Comparison of ENCODE assay signal across 34 mouse cellular contexts in the genomic region with DNA sequence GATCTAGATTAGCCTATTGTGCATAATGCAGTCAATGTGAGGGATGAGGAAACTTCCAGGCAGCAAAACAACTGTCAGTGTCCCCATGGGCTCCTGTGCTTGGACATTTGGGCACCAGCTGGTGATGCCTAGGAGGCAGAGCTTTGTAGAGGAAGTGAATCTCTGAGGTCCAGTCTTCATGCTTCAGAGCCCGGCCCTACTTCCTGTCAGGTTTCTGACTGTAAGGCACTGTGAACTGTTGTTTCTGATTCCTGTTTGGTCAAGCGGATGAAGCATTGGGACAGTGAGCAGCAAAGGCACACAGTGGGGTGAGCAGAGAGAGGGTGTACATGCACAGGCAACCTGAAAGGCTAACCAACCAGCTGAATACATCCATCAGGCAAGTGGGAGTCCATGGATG. TPM values are rescaled to one million over a fixed set of nuclear protein-coding genes. Genes with fewer than 3 reads are reported as not detected.
DNase-seq lines count a peak whose midpoint lies in the region; ATAC-seq and TF ChIP-seq lines count a peak whose summit lies in the region.
"Had no signal": no experiment of that assay in that cellular context is flagged by ENCODE, and none has a peak within 500 bp of the region (broad histone marks: within the 10 kb centered on the region; RNA-seq: fewer than 3 reads in every experiment).

No protein-coding gene starts in this region.

- H3K9me3 ChIP-seq in heart, embryonic 11.5 days (replicated peaks; ENCODE audit: control insufficient read depth, low read length) = no peaks in the 10 kb centered on the region
- H3K9me3 ChIP-seq: embryonic facial prominence, embryonic 12.5 days; embryonic facial prominence, embryonic 15.5 days; G1E; heart, embryonic 13.5 days; hindbrain, embryonic 15.5 days had no signal

- DNase-seq in heart, adult 11 months = peak; percentile 84
- DNase-seq in spleen, postnatal 36 days (ENCODE audit: low spot score in 2 of 2) = peak; percentile 28 to 40
- no peak for DNase-seq in spleen, adult 12 weeks (ENCODE audit: low spot score)
- DNase-seq in splenic B cell, adult 2 months (ENCODE audit: low read depth, low spot score) = peak; percentile 59
- DNase-seq in kidney, postnatal 4 days = no peak
- DNase-seq in frontal cortex, postnatal 14 days (ENCODE audit: low spot score in 2 of 2) = no peak
- DNase-seq: adrenal gland, postnatal 10 days; adrenal gland, postnatal 36 days; cerebellum, adult 11-12 months; cerebellum, adult 8-10 months; cerebellum, postnatal 10 days; cerebellum, postnatal 36 days; embryo, embryonic 11 days; forebrain, postnatal 0 days; gastrocnemius, postnatal 10 days; gastrocnemius, postnatal 36 days; heart, postnatal 14 days; heart, postnatal 4 days had no signal

- H3K27ac ChIP-seq in heart, embryonic 11.5 days (ENCODE audit: low read depth, low read length) = no peak overlapping the region
- H3K27ac ChIP-seq in bone marrow, adult 2 months (ENCODE audit: control insufficient read depth, insufficient read depth, low read depth, low read length, poor library complexity) = 0 out of 2 replicates have a peak overlapping the region, but pooled peaks have one; percentile 33
- H3K27ac ChIP-seq: embryonic facial prominence, embryonic 12.5 days; embryonic facial prominence, embryonic 15.5 days; heart, embryonic 13.5 days; hindbrain, embryonic 15.5 days had no signal

- no peaks in the 10 kb centered on the region for H3K36me3 ChIP-seq in heart, embryonic 11.5 days (ENCODE audit: control insufficient read depth, insufficient read depth, low read length)
- no peaks in the 10 kb centered on the region for H3K36me3 ChIP-seq in splenic B cell, adult 2 months (ENCODE audit: control insufficient read depth, insufficient read depth, low read length, poor library complexity, severe bottlenecking)
- H3K36me3 ChIP-seq: embryonic facial prominence, embryonic 12.5 days; embryonic facial prominence, embryonic 15.5 days; G1E; heart, embryonic 13.5 days; hindbrain, embryonic 15.5 days had no signal

- H3K9ac ChIP-seq in heart, embryonic 11.5 days (ENCODE audit: low read depth, low read length) = no peak overlapping the region
- H3K9ac ChIP-seq: embryonic facial prominence, embryonic 12.5 days; embryonic facial prominence, embryonic 15.5 days; forebrain, postnatal 0 days; heart, embryonic 13.5 days; hindbrain, embryonic 15.5 days had no signal

- no peak overlapping the region for H3K4me2 ChIP-seq in heart, embryonic 11.5 days
- H3K4me2 ChIP-seq: embryonic facial prominence, embryonic 12.5 days; embryonic facial prominence, embryonic 15.5 days; heart, embryonic 13.5 days; hindbrain, embryonic 15.5 days had no signal

- no peak for TF ChIP-seq POLR2A in bone marrow, adult 2 months (IDR thresholded peaks at IDR 0.05; ENCODE audit: borderline replicate concordance, control insufficient read depth, low read depth, low read length)

- no peak overlapping the region for H3K4me3 ChIP-seq in heart, embryonic 11.5 days (ENCODE audit: low read depth, low read length)
- H3K4me3 ChIP-seq in bone marrow, adult 2 months (replicated peaks; ENCODE audit: control insufficient read depth, low read depth, low read length) = no peak overlapping the region
- H3K4me3 ChIP-seq: embryonic facial prominence, embryonic 12.5 days; embryonic facial prominence, embryonic 15.5 days; heart, embryonic 13.5 days; hindbrain, embryonic 15.5 days had no signal

- ATAC-seq in heart, embryonic 11.5 days (replicated peaks; ENCODE audit: insufficient number of reproducible peaks, low FRiP score, low TSS enrichment) = no peak
- ATAC-seq: forebrain, embryonic 14.5 days; forebrain, postnatal 0 days; intestine, postnatal 0 days; Patski had no signal

- 75% methylated on average over 2 of the region's 2 CpGs for WGBS in heart, embryonic 11.5 days (ENCODE audit: insufficient replicate concordance)
- WGBS in bone marrow, adult 2 months = 45% methylated on average over 2 of the region's 2 CpGs

- no peaks in the 10 kb centered on the region for H3K4me1 ChIP-seq in heart, embryonic 11.5 days (ENCODE audit: control insufficient read depth, insufficient read depth, low read length)
- H3K4me1 ChIP-seq in bone marrow, adult 2 months (ENCODE audit: control insufficient read depth, insufficient read depth, low read length) = peaks cover 2% of the 10 kb centered on the region
- H3K4me1 ChIP-seq: embryonic facial prominence, embryonic 12.5 days; embryonic facial prominence, embryonic 15.5 days; hindbrain, embryonic 15.5 days had no signal

- TF ChIP-seq CTCF in bone marrow, adult 2 months (IDR thresholded peaks at IDR 0.05; ENCODE audit: control insufficient read depth, insufficient read depth, low read length) = no peak

- no peaks in the 10 kb centered on the region for H3K27me3 ChIP-seq in heart, embryonic 11.5 days (ENCODE audit: control insufficient read depth, insufficient read depth, low read length)
- no peaks in the 10 kb centered on the region for H3K27me3 ChIP-seq in splenic B cell, adult 2 months (ENCODE audit: control insufficient read depth, insufficient read depth, low read length, poor library complexity, severe bottlenecking)
- H3K27me3 ChIP-seq: embryonic facial prominence, embryonic 12.5 days; embryonic facial prominence, embryonic 15.5 days; heart, embryonic 13.5 days; hindbrain, embryonic 15.5 days; Patski had no signal

RNA-seq across cellular contexts. Expression of a gene that starts 14.5 kb away (rescaled TPM):
- 2.9 and 3.8 TPM in 2 replicates for polyA plus RNA-seq in heart, embryonic 11.5 days (2014; fragmentation: Nextera tagmentation; extraction: Ambion mirVana)
- polyA plus RNA-seq in bone marrow, adult 2 months (2011; ENCODE audit: insufficient read depth, insufficient read length, low replicate concordance, missing spikeins) = 0.14 and 0.60 TPM in 2 replicates
- polyA plus RNA-seq: G1E had no signal

RNA-seq across cellular contexts. Expression of a gene that starts 53.0 kb away (rescaled TPM):
- not detected in 2 replicates for polyA plus RNA-seq in heart, embryonic 11.5 days (2014; fragmentation: Nextera tagmentation; extraction: Ambion mirVana)
- polyA plus RNA-seq in bone marrow, adult 2 months (2011; ENCODE audit: insufficient read depth, insufficient read length, low replicate concordance, missing spikeins) = not detected in 2 replicates
- polyA plus RNA-seq: brain, embryonic 14.5 days; cortical plate, adult 2 months; embryonic facial prominence, embryonic 12.5 days; embryonic facial prominence, embryonic 15.5 days; forebrain, embryonic 11.5 days; forebrain, embryonic 14.5 days; forebrain, postnatal 0 days; G1E; heart, embryonic 13.5 days; heart, embryonic 16.5 days; hindbrain, embryonic 11.5 days; hindbrain, embryonic 15.5 days; intestine, embryonic 14.5 days; intestine, postnatal 0 days; Patski had no signal

Comparison
In these comparisons a context has a peak if more than half of its experiments do, and no peak if none do; other contexts are left out.
1. DNase-seq: peak in heart, adult 11 months (single experiment), spleen, postnatal 36 days (2 of 2) and splenic B cell, adult 2 months (single experiment); none in spleen, adult 12 weeks (single experiment), kidney, postnatal 4 days (0 of 2) and frontal cortex, postnatal 14 days (0 of 2).